41 mouse cellular contexts compared by ENCODE assay signal in the genomic region with DNA sequence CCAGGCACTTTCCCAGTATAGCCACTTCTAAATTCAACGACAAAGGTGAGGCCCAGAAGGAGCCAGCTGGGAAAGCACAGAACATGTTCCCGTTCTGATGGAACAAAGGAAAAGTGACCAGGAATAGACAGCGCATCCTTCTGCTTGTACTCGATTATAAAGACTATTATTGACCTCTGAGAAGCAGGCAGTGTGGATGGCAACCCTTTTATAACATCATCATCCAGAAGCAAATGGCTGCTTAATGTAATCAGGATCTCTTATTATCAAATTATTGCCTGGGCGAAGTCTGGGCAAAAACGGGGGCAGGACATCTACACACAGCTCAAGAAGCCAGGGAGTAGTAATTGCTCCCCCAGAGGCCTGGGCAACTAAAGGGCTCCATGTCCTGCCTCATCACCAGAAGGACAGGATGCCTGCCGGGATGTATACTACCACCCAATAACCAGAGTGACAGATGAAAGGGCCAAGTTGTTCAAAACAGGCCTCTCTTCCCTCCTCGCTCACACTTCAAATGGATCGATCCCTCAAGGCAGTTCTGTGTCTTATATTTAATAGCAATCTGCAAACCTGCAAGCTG. TPM values are rescaled to one million over a fixed set of nuclear protein-coding genes. Genes with fewer than 3 reads are reported as not detected.
DNase-seq lines count a peak whose midpoint lies in the region; ATAC-seq and TF ChIP-seq lines count a peak whose summit lies in the region.
"Had no signal": no experiment of that assay in that cellular context is flagged by ENCODE, and none has a peak within 500 bp of the region (broad histone marks: within the 10 kb centered on the region; RNA-seq: fewer than 3 reads in every experiment).

No protein-coding gene starts in this region.

- H3K36me3 ChIP-seq in intestine, embryonic 14.5 days (ENCODE audit: control insufficient read depth, insufficient read depth, low read length) = peaks cover 31% of the 10 kb centered on the region
- 0 out of 2 replicates have a peak, but pooled peaks cover 8% of the 10 kb centered on the region for H3K36me3 ChIP-seq in intestine, embryonic 15.5 days

- peak; percentile 1 for DNase-seq in gastrocnemius, postnatal 10 days
- no peak for DNase-seq in gastrocnemius, adult 2 months
- DNase-seq in intestine, embryonic 14.5 days (ENCODE audit: low spot score) = no peak
- peak; percentile 6 to 36 for DNase-seq in spleen, postnatal 4 days (ENCODE audit: low spot score in 2 of 2)
- no peak for DNase-seq in spleen, postnatal 36 days (ENCODE audit: low spot score in 2 of 2)
- peak; percentile 60 for DNase-seq in MN1 (ENCODE audit: low spot score)
- DNase-seq: adrenal gland, postnatal 25 days; cerebellum, adult 18-20 months; cerebellum, postnatal 14 days; kidney, adult 9 months; kidney, postnatal 10 days; liver; lung, adult 2 months; lung, postnatal 10 days had no signal

- TF ChIP-seq CTCF in gastrocnemius, adult 2 months (IDR thresholded peaks at IDR 0.05) = no peak

- no peak overlapping the region for H3K4me3 ChIP-seq in gastrocnemius, adult 2 months
- H3K4me3 ChIP-seq in intestine, embryonic 14.5 days (ENCODE audit: low read depth, low read length) = no peak overlapping the region
- H3K4me3 ChIP-seq in intestine, embryonic 15.5 days (replicated peaks) = no peak overlapping the region
- H3K4me3 ChIP-seq: erythroblast, embryonic 14.5 days; forebrain, embryonic 12.5 days had no signal

- H3K4me2 ChIP-seq in intestine, embryonic 14.5 days (ENCODE audit: low read length) = no peak overlapping the region
- H3K4me2 ChIP-seq in intestine, embryonic 15.5 days (replicated peaks) = no peak overlapping the region
- H3K4me2 ChIP-seq: forebrain, embryonic 12.5 days; heart, embryonic 11.5 days had no signal

- H3K4me1 ChIP-seq in intestine, embryonic 14.5 days (replicated peaks; ENCODE audit: control insufficient read depth, insufficient read depth, low read length) = peaks cover 9% of the 10 kb centered on the region
- H3K4me1 ChIP-seq in intestine, embryonic 15.5 days (replicated peaks) = peaks cover 19% of the 10 kb centered on the region

- no peak for ATAC-seq in intestine, embryonic 14.5 days (replicated peaks; ENCODE audit: low FRiP score, low TSS enrichment, low read depth)
- ATAC-seq in intestine, embryonic 15.5 days = no peak
- no peak for ATAC-seq in megakaryocyte progenitor cell, adult 5-6 weeks (replicated peaks; ENCODE audit: poor library complexity)
- ATAC-seq: CD4-positive, CD25-positive, alpha-beta regulatory T cell, adult 4 months; hindbrain, embryonic 16.5 days; intestine, postnatal 0 days; midbrain, embryonic 16.5 days had no signal

- intact Hi-C loops in gastrocnemius, adult 2 months (cut with DNase I) = no loop called here

- H3K27ac ChIP-seq in gastrocnemius, adult 2 months = no peak overlapping the region
- H3K27ac ChIP-seq in intestine, embryonic 14.5 days (ENCODE audit: low read depth) = 0 out of 2 replicates have a peak overlapping the region, but pooled peaks have one; percentile 6
- no peak overlapping the region for H3K27ac ChIP-seq in intestine, embryonic 15.5 days
- H3K27ac ChIP-seq: forebrain, embryonic 12.5 days; liver, embryonic 14.5 days; macrophage had no signal

- no peak overlapping the region for H3K9ac ChIP-seq in intestine, embryonic 14.5 days (ENCODE audit: low read length)
- no peak overlapping the region for H3K9ac ChIP-seq in intestine, embryonic 15.5 days
- H3K9ac ChIP-seq: forebrain, embryonic 12.5 days; liver, embryonic 14.5 days had no signal

- 88% methylated on average over 9 of the region's 9 CpGs for WGBS in intestine, embryonic 14.5 days
- 89% methylated on average over 9 of the region's 9 CpGs for WGBS in intestine, embryonic 15.5 days

- no peaks in the 10 kb centered on the region for H3K9me3 ChIP-seq in intestine, embryonic 14.5 days (ENCODE audit: control insufficient read depth, low read length)
- no peaks in the 10 kb centered on the region for H3K9me3 ChIP-seq in intestine, embryonic 15.5 days
- H3K9me3 ChIP-seq: forebrain, embryonic 12.5 days had no signal

- no peaks in the 10 kb centered on the region for H3K27me3 ChIP-seq in intestine, embryonic 14.5 days (replicated peaks; ENCODE audit: control insufficient read depth, insufficient read depth, low read length)
- no peaks in the 10 kb centered on the region for H3K27me3 ChIP-seq in intestine, embryonic 15.5 days (replicated peaks)
- H3K27me3 ChIP-seq: forebrain, embryonic 12.5 days had no signal

RNA-seq across cellular contexts. Expression of gene Gm49027, which starts 0.7 kb away (rescaled TPM):
- 1 to 10 TPM in 1 of 2 experiments, not detected in 1; 1.1 TPM for total RNA-seq in gastrocnemius, postnatal 10 days (2021)
- total RNA-seq in gastrocnemius, adult 2 months (2021) = under 1 TPM in 1 of 2 experiments, not detected in 1; 0.36 TPM
- 13.7 and 16.4 TPM in 2 replicates for polyA plus RNA-seq in intestine, embryonic 14.5 days (2014; fragmentation: Nextera tagmentation; extraction: Ambion mirVana)
- 10.6 and 11.2 TPM in 2 replicates for polyA plus RNA-seq in intestine, embryonic 15.5 days (2015; fragmentation: Nextera tagmentation; extraction: Ambion mirVana)
- total RNA-seq in megakaryocyte progenitor cell, adult 5-6 weeks (2015) = 0.17 TPM in 1 of 2 replicates, not detected in the other
- 0.17 TPM in 1 of 2 replicates, not detected in the other for total RNA-seq in megakaryocyte progenitor cell, adult 5-6 weeks (2017)
- total RNA-seq: granulocyte monocyte progenitor cell, adult 5-6 weeks; neutrophil, adult 5-6 weeks had no signal
- polyA plus RNA-seq: CD4-positive, CD25-positive, alpha-beta regulatory T cell, adult 4 months; erythroblast, embryonic 14.5 days; macrophage had no signal

RNA-seq across cellular contexts. Expression of gene Diablo, which starts 2.0 kb away (rescaled TPM):
- 10 to 100 TPM; 36.9 to 38.8 TPM for total RNA-seq in gastrocnemius, postnatal 10 days (2021)
- 10 to 100 TPM; 37.7 to 47.7 TPM for total RNA-seq in gastrocnemius, adult 2 months (2021)
- 107 and 121 TPM in 2 replicates for polyA plus RNA-seq in intestine, embryonic 14.5 days (2014; fragmentation: Nextera tagmentation; extraction: Ambion mirVana)
- 98.0 and 99.7 TPM in 2 replicates for polyA plus RNA-seq in intestine, embryonic 15.5 days (2015; fragmentation: Nextera tagmentation; extraction: Ambion mirVana)
- 32.8 and 50.5 TPM in 2 replicates for total RNA-seq in megakaryocyte progenitor cell, adult 5-6 weeks (2015)
- total RNA-seq in megakaryocyte progenitor cell, adult 5-6 weeks (2017) = 49.0 and 53.3 TPM in 2 replicates

RNA-seq across cellular contexts. Expression of gene B3gnt4, which starts 15.7 kb away (rescaled TPM):
- not detected for total RNA-seq in gastrocnemius, postnatal 10 days (2021)
- total RNA-seq in gastrocnemius, adult 2 months (2021) = not detected
- 0.35 and 0.50 TPM in 2 replicates for polyA plus RNA-seq in intestine, embryonic 14.5 days (2014; fragmentation: Nextera tagmentation; extraction: Ambion mirVana)
- polyA plus RNA-seq in intestine, embryonic 15.5 days (2015; fragmentation: Nextera tagmentation; extraction: Ambion mirVana) = 0.38 and 0.40 TPM in 2 replicates
- total RNA-seq in megakaryocyte progenitor cell, adult 5-6 weeks (2015) = 0.15 TPM in 1 of 2 replicates, not detected in the other
- total RNA-seq in megakaryocyte progenitor cell, adult 5-6 weeks (2017) = not detected in 2 replicates
- total RNA-seq: granulocyte monocyte progenitor cell, adult 5-6 weeks; neutrophil, adult 5-6 weeks had no signal
- polyA plus RNA-seq: erythroblast, embryonic 14.5 days; heart, embryonic 11.5 days; liver, embryonic 14.5 days; macrophage; small intestine, adult 2 months had no signal

RNA-seq across cellular contexts. Expression of gene Il31, which starts 36.7 kb away (rescaled TPM):
- total RNA-seq in gastrocnemius, postnatal 10 days (2021) = not detected
- total RNA-seq in gastrocnemius, adult 2 months (2021) = not detected
- polyA plus RNA-seq in intestine, embryonic 14.5 days (2014; fragmentation: Nextera tagmentation; extraction: Ambion mirVana) = not detected in 2 replicates
- not detected in 2 replicates for polyA plus RNA-seq in intestine, embryonic 15.5 days (2015; fragmentation: Nextera tagmentation; extraction: Ambion mirVana)
- not detected in 2 replicates for total RNA-seq in megakaryocyte progenitor cell, adult 5-6 weeks (2015)
- total RNA-seq in megakaryocyte progenitor cell, adult 5-6 weeks (2017) = not detected in 2 replicates
- total RNA-seq: adrenal gland, adult 18-20 months; adrenal gland, postnatal 25 days; gastrocnemius, adult 18-20 months; granulocyte monocyte progenitor cell, adult 5-6 weeks; left cerebral cortex, adult 18-20 months; left cerebral cortex, postnatal 14 days; neutrophil, adult 5-6 weeks had no signal
- polyA plus RNA-seq: CD4-positive, CD25-positive, alpha-beta regulatory T cell, adult 4 months; cortical plate, adult 2 months; embryonic facial prominence, embryonic 14.5 days; erythroblast, embryonic 14.5 days; forebrain, embryonic 12.5 days; heart, embryonic 11.5 days; heart, embryonic 16.5 days; hindbrain, embryonic 11.5 days; hindbrain, embryonic 16.5 days; intestine, postnatal 0 days; large intestine, adult 2 months; limb, embryonic 11.5 days; liver, embryonic 14.5 days; lung, adult 2 months; macrophage; midbrain, embryonic 16.5 days; neural tube, embryonic 11.5 days; small intestine, adult 2 months; stomach, embryonic 16.5 days; urinary bladder, adult 2 months had no signal

RNA-seq across cellular contexts. Expression of gene Lrrc43, which starts 36.9 kb away (rescaled TPM):
- total RNA-seq in gastrocnemius, postnatal 10 days (2021) = not detected
- total RNA-seq in gastrocnemius, adult 2 months (2021) = not detected
- polyA plus RNA-seq in intestine, embryonic 14.5 days (2014; fragmentation: Nextera tagmentation; extraction: Ambion mirVana) = not detected in 2 replicates
- not detected in 2 replicates for polyA plus RNA-seq in intestine, embryonic 15.5 days (2015; fragmentation: Nextera tagmentation; extraction: Ambion mirVana)
- total RNA-seq in megakaryocyte progenitor cell, adult 5-6 weeks (2015) = not detected in 2 replicates
- total RNA-seq in megakaryocyte progenitor cell, adult 5-6 weeks (2017) = not detected in 2 replicates
- total RNA-seq: adrenal gland, adult 18-20 months; adrenal gland, postnatal 25 days; gastrocnemius, adult 18-20 months; granulocyte monocyte progenitor cell, adult 5-6 weeks; neutrophil, adult 5-6 weeks had no signal
- polyA plus RNA-seq: CD4-positive, CD25-positive, alpha-beta regulatory T cell, adult 4 months; erythroblast, embryonic 14.5 days; forebrain, embryonic 12.5 days; heart, embryonic 11.5 days; intestine, postnatal 0 days; large intestine, adult 2 months; limb, embryonic 11.5 days; liver, embryonic 14.5 days; macrophage; neural tube, embryonic 11.5 days; small intestine, adult 2 months; stomach, embryonic 16.5 days; urinary bladder, adult 2 months had no signal

Comparison
In these comparisons a context has a peak if more than half of its experiments do, and no peak if none do; other contexts are left out.
1. DNase-seq: peak in gastrocnemius, postnatal 10 days (single experiment), spleen, postnatal 4 days (2 of 2) and MN1 (single experiment); none in gastrocnemius, adult 2 months (single experiment), intestine, embryonic 14.5 days (single experiment) and spleen, postnatal 36 days (0 of 2).